Mouse (Mus musculus): ENCODE data around the gene Lrrfip1. TPM values are rescaled to one million over a fixed set of nuclear protein-coding genes. Genes with fewer than 3 reads are reported as not detected.
A peak's percentile ranks its signal among the peaks of the same experiment; 100 is the strongest.

Gene Lrrfip1
- polyA plus RNA-seq, 2 experiments = 9.4 to 12.5 TPM

DNA sequence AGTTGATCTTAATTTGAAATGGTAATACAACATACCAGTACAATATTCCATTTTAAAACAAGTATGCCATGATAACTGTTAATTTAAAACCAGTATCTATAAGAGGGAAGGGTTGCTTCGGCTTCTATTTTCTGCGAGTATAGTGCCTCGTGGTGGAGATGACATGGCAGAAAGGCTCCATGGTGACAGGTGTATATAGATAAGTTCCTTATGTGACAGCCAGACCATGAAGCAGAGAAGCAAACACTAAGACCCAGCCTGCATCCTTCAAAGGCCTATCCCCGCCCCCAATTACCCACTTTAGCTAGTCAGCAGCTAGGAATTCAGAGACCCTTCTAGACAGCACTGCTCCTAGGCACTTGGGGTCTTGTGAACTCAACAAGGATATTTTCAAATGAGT, 170.6 kb downstream of the Lrrfip1 start:
- no peaks in the 10 kb centered on the region for H3K27me3 ChIP-seq (ENCODE audit: control insufficient read depth, insufficient read depth, low read length)
- H3K4me1 ChIP-seq (replicated peaks; ENCODE audit: control insufficient read depth in 2 of 2, insufficient read depth in 2 of 2, low read length in 1 of 2) = no peaks in the 10 kb centered on the region
- no peak overlapping the region for H3K4me3 ChIP-seq (ENCODE audit: insufficient read depth in 1 of 2, low read depth in 2 of 2, low read length in 2 of 2)
- WGBS (ENCODE audit: insufficient replicate concordance) = 25% methylated on average over 4 of the region's 4 CpGs
- no peak for DNase-seq (ENCODE audit: low read depth in 3 of 3, low spot score in 3 of 3)
- TF ChIP-seq CTCF (IDR thresholded peaks at IDR 0.05; ENCODE audit: low read depth) (no peak), EP300 (IDR thresholded peaks at IDR 0.05; ENCODE audit: low read depth) (no peak)
- no peaks in the 10 kb centered on the region for H3K9me3 ChIP-seq (ENCODE audit: control insufficient read depth, low read length)
- ATAC-seq (ENCODE audit: insufficient read depth) = no peak
- H3K27ac ChIP-seq = no peak overlapping the region
- H3K36me3 ChIP-seq (replicated peaks; ENCODE audit: control insufficient read depth, insufficient read depth, low read depth) = no peaks in the 10 kb centered on the region
- no peak overlapping the region for H3K9ac ChIP-seq (replicated peaks)
- H3K4me2 ChIP-seq (ENCODE audit: low read depth) = no peak overlapping the region

DNA sequence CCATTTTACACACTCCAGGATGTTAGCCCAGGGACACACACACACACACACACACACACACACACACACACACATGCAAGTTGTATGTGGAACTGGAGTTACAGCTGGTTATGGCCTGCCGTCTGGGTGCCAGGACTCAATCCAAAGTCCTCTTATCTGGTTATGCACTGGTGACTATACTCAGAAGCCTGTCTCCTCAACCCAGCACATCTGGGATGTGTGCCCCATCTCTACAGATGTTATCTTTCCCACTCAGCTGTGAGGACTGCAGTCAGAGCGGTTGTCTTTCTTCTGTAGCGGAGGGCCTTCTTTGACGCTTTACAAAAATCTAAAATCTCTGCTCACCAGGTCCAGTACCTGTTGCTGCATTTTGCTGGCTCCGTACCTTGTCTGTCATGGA, 176.3 kb downstream of the Lrrfip1 start:
- ATAC-seq (ENCODE audit: insufficient read depth) = no peak
- H3K4me3 ChIP-seq (ENCODE audit: insufficient read depth in 1 of 2, low read depth in 2 of 2, low read length in 2 of 2) = no peak overlapping the region
- peaks cover 0 to 3% of the 10 kb centered on the region in 2 experiments; a peak in 1 of 4 replicates for H3K4me1 ChIP-seq (replicated peaks; ENCODE audit: control insufficient read depth in 2 of 2, insufficient read depth in 2 of 2, low read length in 1 of 2)
- TF ChIP-seq CTCF (IDR thresholded peaks at IDR 0.05; ENCODE audit: low read depth) (no peak), EP300 (IDR thresholded peaks at IDR 0.05; ENCODE audit: low read depth) (no peak)
- H3K4me2 ChIP-seq (ENCODE audit: low read depth) = no peak overlapping the region
- peaks cover 4% of the 10 kb centered on the region; the same call in 1 of the 2 replicates for H3K27me3 ChIP-seq (ENCODE audit: control insufficient read depth, insufficient read depth, low read length)
- 38% methylated on average over 5 of the region's 5 CpGs for WGBS (ENCODE audit: insufficient replicate concordance)
- DNase-seq (ENCODE audit: low read depth in 3 of 3, low spot score in 3 of 3) = no peak
- H3K9me3 ChIP-seq (ENCODE audit: control insufficient read depth, low read length) = no peaks in the 10 kb centered on the region
- H3K36me3 ChIP-seq (replicated peaks; ENCODE audit: control insufficient read depth, insufficient read depth, low read depth) = no peaks in the 10 kb centered on the region
- no peak overlapping the region for H3K27ac ChIP-seq
- no peak overlapping the region for H3K9ac ChIP-seq (replicated peaks)

DNA sequence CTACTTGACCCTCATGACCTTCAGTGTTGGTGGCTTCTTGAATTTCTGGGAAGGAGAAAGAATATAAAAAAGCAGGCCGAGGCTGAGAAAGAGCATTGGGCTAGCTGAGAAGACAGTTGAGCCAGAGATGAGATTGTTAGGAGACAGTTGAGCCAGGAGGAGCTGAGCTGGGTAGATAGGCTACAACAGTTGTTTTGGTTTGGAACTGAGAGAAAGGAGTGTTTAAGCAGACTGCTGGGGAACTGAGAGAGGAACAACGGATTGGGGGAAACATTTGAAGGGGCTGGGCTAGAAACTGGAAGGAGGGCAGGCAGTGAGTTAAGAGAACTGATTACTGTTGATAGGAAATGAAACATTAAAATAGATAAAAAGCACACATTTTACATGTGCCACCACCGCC, 177.5 kb downstream of the Lrrfip1 start:
- Histone ChIP-seq H3K9me3 (ENCODE audit: control insufficient read depth, low read length) (no peaks in the 10 kb centered on the region), H3K27me3 (ENCODE audit: control insufficient read depth, insufficient read depth, low read length) (peaks cover 8% of the 10 kb centered on the region; the same call in 1 of the 2 replicates), H3K36me3 (replicated peaks; ENCODE audit: control insufficient read depth, insufficient read depth, low read depth) (no peaks in the 10 kb centered on the region), H3K4me1 (replicated peaks; ENCODE audit: control insufficient read depth in 2 of 2, insufficient read depth in 2 of 2, low read length in 1 of 2) (peaks cover 0 to 3% of the 10 kb centered on the region in 2 experiments; a peak in 1 of 4 replicates), H3K4me3 (ENCODE audit: insufficient read depth in 1 of 2, low read depth in 2 of 2, low read length in 2 of 2) (no peak overlapping the region), H3K9ac (replicated peaks) (no peak overlapping the region), H3K27ac (no peak overlapping the region), H3K4me2 (ENCODE audit: low read depth) (no peak overlapping the region)
- TF ChIP-seq CTCF (IDR thresholded peaks at IDR 0.05; ENCODE audit: low read depth) (no peak), EP300 (IDR thresholded peaks at IDR 0.05; ENCODE audit: low read depth) (peak; percentile 57)
- no peak for ATAC-seq (ENCODE audit: insufficient read depth)
- no peak for DNase-seq (ENCODE audit: low read depth in 3 of 3, low spot score in 3 of 3)
- WGBS (ENCODE audit: insufficient replicate concordance) = 10% methylated on average over 3 of the region's 3 CpGs

DNA sequence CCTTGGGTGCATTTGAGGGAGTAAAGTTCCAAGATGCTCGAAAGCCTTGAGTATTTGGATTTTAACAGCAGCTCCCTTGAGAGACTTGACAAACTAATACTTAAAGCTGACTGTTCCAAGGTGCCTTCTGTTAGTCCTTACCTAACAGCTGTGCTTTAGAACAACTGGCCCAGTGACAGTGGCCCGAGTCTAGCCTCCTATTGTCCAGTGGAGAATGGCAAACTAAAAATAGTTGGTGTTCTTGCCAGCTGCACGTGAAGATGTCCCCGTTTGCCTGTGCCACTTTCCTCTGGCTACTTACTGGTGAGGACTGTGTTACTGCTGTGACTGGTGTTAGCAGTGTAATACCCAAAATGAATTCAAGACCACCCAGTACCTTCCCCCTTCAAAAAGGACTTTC, 178.3 kb downstream of the Lrrfip1 start:
- no peak for DNase-seq (ENCODE audit: low read depth in 3 of 3, low spot score in 3 of 3)
- no peaks in the 10 kb centered on the region for H3K9me3 ChIP-seq (ENCODE audit: control insufficient read depth, low read length)
- peaks cover 0 to 3% of the 10 kb centered on the region in 2 experiments; a peak in 1 of 4 replicates for H3K4me1 ChIP-seq (replicated peaks; ENCODE audit: control insufficient read depth in 2 of 2, insufficient read depth in 2 of 2, low read length in 1 of 2)
- H3K4me3 ChIP-seq (ENCODE audit: insufficient read depth in 1 of 2, low read depth in 2 of 2, low read length in 2 of 2) = no peak overlapping the region
- no peak for TF ChIP-seq EP300 (IDR thresholded peaks at IDR 0.05; ENCODE audit: low read depth)
- TF ChIP-seq CTCF (IDR thresholded peaks at IDR 0.05; ENCODE audit: low read depth) = no peak
- no peak for ATAC-seq (ENCODE audit: insufficient read depth)
- no peak overlapping the region for H3K4me2 ChIP-seq (ENCODE audit: low read depth)
- WGBS (ENCODE audit: insufficient replicate concordance) = 69% methylated on average over 4 of the region's 4 CpGs
- no peak overlapping the region for H3K27ac ChIP-seq
- peaks cover 8% of the 10 kb centered on the region; the same call in 1 of the 2 replicates for H3K27me3 ChIP-seq (ENCODE audit: control insufficient read depth, insufficient read depth, low read length)
- H3K9ac ChIP-seq (replicated peaks) = no peak overlapping the region
- no peaks in the 10 kb centered on the region for H3K36me3 ChIP-seq (replicated peaks; ENCODE audit: control insufficient read depth, insufficient read depth, low read depth)

Other genes starting within 250 kb of the Lrrfip1 start
- 2.4 and 4.2 TPM in 2 replicates for gene Col6a3, start 154.8 kb upstream of the Lrrfip1 start, polyA plus RNA-seq (2012; rRNA removed)
- 2.8 and 3.9 TPM in 2 replicates for gene Col6a3, start 154.8 kb upstream of the Lrrfip1 start, polyA plus RNA-seq (2014; fragmentation: Nextera tagmentation; extraction: Ambion mirVana)
- 0.01 TPM in 1 of 2 replicates, not detected in the other for gene Mlph, start 83.7 kb upstream of the Lrrfip1 start, polyA plus RNA-seq (2012; rRNA removed)
- gene Mlph, start 83.7 kb upstream of the Lrrfip1 start, polyA plus RNA-seq (2014; fragmentation: Nextera tagmentation; extraction: Ambion mirVana) = not detected in 2 replicates
- gene Prlh, start 45.6 kb upstream of the Lrrfip1 start, polyA plus RNA-seq (2012; rRNA removed) = not detected in 2 replicates
- gene Prlh, start 45.6 kb upstream of the Lrrfip1 start, polyA plus RNA-seq (2014; fragmentation: Nextera tagmentation; extraction: Ambion mirVana) = not detected in 2 replicates
- 1.4 and 1.8 TPM in 2 replicates for gene Rab17, start 29.1 kb upstream of the Lrrfip1 start, polyA plus RNA-seq (2012; rRNA removed)
- gene Rab17, start 29.1 kb upstream of the Lrrfip1 start, polyA plus RNA-seq (2014; fragmentation: Nextera tagmentation; extraction: Ambion mirVana) = 3.9 and 4.2 TPM in 2 replicates
- 0.31 and 0.95 TPM in 2 replicates for gene Rbm44, start 146.4 kb downstream of the Lrrfip1 start, polyA plus RNA-seq (2012; rRNA removed)
- gene Rbm44, start 146.4 kb downstream of the Lrrfip1 start, polyA plus RNA-seq (2014; fragmentation: Nextera tagmentation; extraction: Ambion mirVana) = 0.94 and 1.4 TPM in 2 replicates
- gene Ramp1, start 181.1 kb downstream of the Lrrfip1 start, polyA plus RNA-seq (2012; rRNA removed) = 2.4 and 2.5 TPM in 2 replicates
- 4.9 and 5.2 TPM in 2 replicates for gene Ramp1, start 181.1 kb downstream of the Lrrfip1 start, polyA plus RNA-seq (2014; fragmentation: Nextera tagmentation; extraction: Ambion mirVana)

All from liver, embryonic 14.5 days (tissue).